Mouse (Mus musculus): ENCODE measurements around the gene 4933406M09Rik. TPM values are rescaled to one million over a fixed set of nuclear protein-coding genes. Genes with fewer than 3 reads are reported as not detected.

4933406M09Rik gene
- polyA plus RNA-seq, 2 experiments, result not detected

GRCm38 (mm10) chr1:134347791-134348190 is 37.9 kb upstream of the 4933406M09Rik start:
- H3K36me3 ChIP-seq (ENCODE audit: control insufficient read depth, insufficient read depth, low read length), result peaks cover 64% of the 10 kb centered on the region
- H3K27ac ChIP-seq (replicated peaks; ENCODE audit: low read depth, low read length), result no peak overlapping the region
- H3K9ac ChIP-seq (ENCODE audit: low read depth, low read length, severe bottlenecking), result no peak overlapping the region
- WGBS, result 87% methylated on average over 9 of the region's 9 CpGs
- TF ChIP-seq POLR2A (IDR thresholded peaks at IDR 0.05; ENCODE audit: borderline replicate concordance, extremely low read depth, insufficient read depth, insufficient read length), result no peak
- no peak overlapping the region for H3K4me3 ChIP-seq (replicated peaks; ENCODE audit: low read length)
- H3K4me1 ChIP-seq (ENCODE audit: control insufficient read depth, insufficient read depth, low read length), result peaks cover 4% of the 10 kb centered on the region; the same call in 1 of the 2 replicates
- no peaks in the 10 kb centered on the region for H3K9me3 ChIP-seq (ENCODE audit: control insufficient read depth, low read length)
- DNase-seq (ENCODE audit: low spot score) (no peak), ATAC-seq (ENCODE audit: low FRiP score, low read depth) (no peak)
- H3K4me2 ChIP-seq (replicated peaks; ENCODE audit: low read depth, low read length, severe bottlenecking), result no peak overlapping the region
- H3K27me3 ChIP-seq (ENCODE audit: control insufficient read depth, insufficient read depth, low read length), result no peaks in the 10 kb centered on the region

GRCm38 (mm10) chr1:134353326-134353725 is 32.4 kb upstream of the 4933406M09Rik start:
- Histone ChIP-seq H3K27me3 (ENCODE audit: control insufficient read depth, insufficient read depth, low read length) (no peaks in the 10 kb centered on the region), H3K9ac (ENCODE audit: low read depth, low read length, severe bottlenecking) (no peak overlapping the region), H3K27ac (replicated peaks; ENCODE audit: low read depth, low read length) (no peak overlapping the region), H3K4me1 (ENCODE audit: control insufficient read depth, insufficient read depth, low read length) (no peaks in the 10 kb centered on the region), H3K9me3 (ENCODE audit: control insufficient read depth, low read length) (no peaks in the 10 kb centered on the region), H3K4me3 (replicated peaks; ENCODE audit: low read length) (no peak overlapping the region), H3K4me2 (replicated peaks; ENCODE audit: low read depth, low read length, severe bottlenecking) (no peak overlapping the region), H3K36me3 (ENCODE audit: control insufficient read depth, insufficient read depth, low read length) (peaks cover 94% of the 10 kb centered on the region)
- 95% methylated on average over 2 of the region's 2 CpGs for WGBS
- TF ChIP-seq POLR2A (IDR thresholded peaks at IDR 0.05; ENCODE audit: borderline replicate concordance, extremely low read depth, insufficient read depth, insufficient read length), result no peak
- ATAC-seq (ENCODE audit: low FRiP score, low read depth) (no peak), DNase-seq (ENCODE audit: low spot score) (no peak)

- no peak overlapping the region for H3K9ac ChIP-seq (ENCODE audit: low read depth, low read length, severe bottlenecking)
- no peak for TF ChIP-seq POLR2A (IDR thresholded peaks at IDR 0.05; ENCODE audit: borderline replicate concordance, extremely low read depth, insufficient read depth, insufficient read length)
- no peak overlapping the region for H3K4me3 ChIP-seq (replicated peaks; ENCODE audit: low read length)
- H3K27me3 ChIP-seq (ENCODE audit: control insufficient read depth, insufficient read depth, low read length), result no peaks in the 10 kb centered on the region
- DNase-seq (ENCODE audit: low spot score) (no peak), ATAC-seq (ENCODE audit: low FRiP score, low read depth) (no peak)
- no peak overlapping the region for H3K27ac ChIP-seq (replicated peaks; ENCODE audit: low read depth, low read length)
- 86% methylated on average over 4 of the region's 4 CpGs for WGBS
- H3K4me2 ChIP-seq (replicated peaks; ENCODE audit: low read depth, low read length, severe bottlenecking), result no peak overlapping the region
- H3K4me1 ChIP-seq (ENCODE audit: control insufficient read depth, insufficient read depth, low read length), result peaks cover 4% of the 10 kb centered on the region; the same call in 1 of the 2 replicates
- no peaks in the 10 kb centered on the region for H3K9me3 ChIP-seq (ENCODE audit: control insufficient read depth, low read length)
- peaks cover 78% of the 10 kb centered on the region for H3K36me3 ChIP-seq (ENCODE audit: control insufficient read depth, insufficient read depth, low read length)
Observed at GRCm38 (mm10) chr1:134357461-134357860, 28.3 kb upstream of the 4933406M09Rik start.

GRCm38 (mm10) chr1:134360656-134361055 is 25.1 kb upstream of the 4933406M09Rik start:
- H3K36me3 ChIP-seq (ENCODE audit: control insufficient read depth, insufficient read depth, low read length), result peaks cover 47% of the 10 kb centered on the region
- peak overlapping the region; percentile 80 for H3K4me2 ChIP-seq (replicated peaks; ENCODE audit: low read depth, low read length, severe bottlenecking)
- no peaks in the 10 kb centered on the region for H3K27me3 ChIP-seq (ENCODE audit: control insufficient read depth, insufficient read depth, low read length)
- peak overlapping the region; percentile 90 for H3K4me3 ChIP-seq (replicated peaks; ENCODE audit: low read length)
- H3K27ac ChIP-seq (replicated peaks; ENCODE audit: low read depth, low read length), result no peak overlapping the region
- WGBS, result 84% methylated on average over 7 of the region's 7 CpGs
- ATAC-seq (ENCODE audit: low FRiP score, low read depth), result no peak
- TF ChIP-seq POLR2A (IDR thresholded peaks at IDR 0.05; ENCODE audit: borderline replicate concordance, extremely low read depth, insufficient read depth, insufficient read length), result no peak
- H3K4me1 ChIP-seq (ENCODE audit: control insufficient read depth, insufficient read depth, low read length), result peaks cover 4% of the 10 kb centered on the region; the same call in 1 of the 2 replicates
- no peak for DNase-seq (ENCODE audit: low spot score)
- H3K9ac ChIP-seq (ENCODE audit: low read depth, low read length, severe bottlenecking), result peak overlapping the region; percentile 94; the same call in 1 of the 2 replicates
- H3K9me3 ChIP-seq (ENCODE audit: control insufficient read depth, low read length), result no peaks in the 10 kb centered on the region

- Histone ChIP-seq H3K9me3 (ENCODE audit: control insufficient read depth, low read length) (no peaks in the 10 kb centered on the region), H3K4me2 (replicated peaks; ENCODE audit: low read depth, low read length, severe bottlenecking) (peak overlapping the region; percentile 80), H3K27ac (replicated peaks; ENCODE audit: low read depth, low read length) (peak overlapping the region; percentile 78), H3K4me3 (replicated peaks; ENCODE audit: low read length) (peak overlapping the region; percentile 90), H3K27me3 (ENCODE audit: control insufficient read depth, insufficient read depth, low read length) (no peaks in the 10 kb centered on the region), H3K9ac (ENCODE audit: low read depth, low read length, severe bottlenecking) (peak overlapping the region; percentile 94), H3K36me3 (ENCODE audit: control insufficient read depth, insufficient read depth, low read length) (peaks cover 40% of the 10 kb centered on the region), H3K4me1 (ENCODE audit: control insufficient read depth, insufficient read depth, low read length) (peaks cover 4% of the 10 kb centered on the region; the same call in 1 of the 2 replicates)
- TF ChIP-seq POLR2A (IDR thresholded peaks at IDR 0.05; ENCODE audit: borderline replicate concordance, extremely low read depth, insufficient read depth, insufficient read length), result no peak
- peak; percentile 5 for DNase-seq (ENCODE audit: low spot score)
- peak; percentile 80 for ATAC-seq (ENCODE audit: low FRiP score, low read depth)
- under 1% methylated on average over 30 of the region's 44 CpGs for WGBS
Observed at GRCm38 (mm10) chr1:134361195-134361856, 24.4 kb upstream of the 4933406M09Rik start.

All from limb, embryonic 14.5 days (tissue).